Mouse (Mus musculus): ENCODE measurements around the gene Ces1f. TPM values are rescaled to one million over a fixed set of nuclear protein-coding genes. Genes with fewer than 3 reads are reported as not detected.

Ces1f gene
- under 1 TPM in 1 of 2 experiments, not detected in 1; 0.95 TPM for polyA plus RNA-seq (2017; shearing (Covaris generic))

GRCm38 (mm10) chr8:93279556-93279955, at the start of gene Ces1f:
Ces1f (minus strand) TSS chr8:93279747.

GRCm38 (mm10) chr8:93229446-93229845, 50.1 kb downstream of the Ces1f start, which contains the start of gene Ces1e:
Ces1e (minus strand) TSS chr8:93229619.

Other genes with a start within 250 kb of the Ces1f start
- gene Ces1a, start 231.6 kb downstream of the Ces1f start, polyA plus RNA-seq (2017; shearing (Covaris generic)) = under 1 TPM in 1 of 2 experiments, not detected in 1; 0.18 TPM
- gene Ces1b, start 199.7 kb downstream of the Ces1f start, polyA plus RNA-seq (2017; shearing (Covaris generic)) = under 1 TPM in 1 of 2 experiments, not detected in 1; 0.21 TPM
- gene Ces1c, start 148.5 kb downstream of the Ces1f start, polyA plus RNA-seq (2017; shearing (Covaris generic)) = under 1 TPM in 1 of 2 experiments, not detected in 1; 0.27 TPM
- under 1 TPM; 0.18 to 0.95 TPM for gene Ces1d, start 81.9 kb downstream of the Ces1f start, polyA plus RNA-seq (2017; shearing (Covaris generic))
- 1 to 10 TPM in 1 of 2 experiments, under 1 TPM in 1; 0.42 to 1.3 TPM for gene Ces1e, start 50.1 kb downstream of the Ces1f start, polyA plus RNA-seq (2017; shearing (Covaris generic))
- under 1 TPM in 1 of 2 experiments, not detected in 1; 0.42 TPM for gene Ces1g, start 57.6 kb upstream of the Ces1f start, polyA plus RNA-seq (2017; shearing (Covaris generic))
- under 1 TPM in 1 of 2 experiments, not detected in 1; 0.20 TPM for gene Ces1h, start 100.0 kb upstream of the Ces1f start, polyA plus RNA-seq (2017; shearing (Covaris generic))

Measured in inflammation-experienced regulatory T-cells (primary cell).